Mouse (Mus musculus): ENCODE data around the gene Zcchc2. TPM values are rescaled to one million over a fixed set of nuclear protein-coding genes. Genes with fewer than 3 reads are reported as not detected.

The Zcchc2 gene
- polyA plus RNA-seq, 1 experiment from 2014 or later, result 2.8 TPM

- Histone ChIP-seq H3K4me3 (ENCODE audit: low read depth, low read length) (no peak overlapping the region), H3K9me3 (ENCODE audit: control insufficient read depth, low read length) (no peaks in the 10 kb centered on the region), H3K4me1 (ENCODE audit: control insufficient read depth, insufficient read depth, low read length) (peaks cover under 1% of the 10 kb centered on the region; the same call in 1 of the 2 replicates), H3K27ac (replicated peaks; ENCODE audit: low read depth, low read length) (no peak overlapping the region), H3K9ac (ENCODE audit: low read depth, low read length) (no peak overlapping the region), H3K27me3 (replicated peaks; ENCODE audit: control insufficient read depth, insufficient read depth, low read length) (no peaks in the 10 kb centered on the region), H3K36me3 (ENCODE audit: control insufficient read depth, insufficient read depth, low read length) (no peaks in the 10 kb centered on the region), H3K4me2 (ENCODE audit: low read depth, low read length) (no peak overlapping the region)
- 69% methylated on average over 3 of the region's 3 CpGs for WGBS
- DNase-seq (ENCODE audit: low spot score) (no peak), ATAC-seq (ENCODE audit: low read depth) (no peak)
Measured at GRCm38 (mm10) chr1:106077166-106077565, 87.0 kb downstream of the Zcchc2 start.

Other genes starting within 250 kb of the Zcchc2 start
- 1.7 and 1.8 TPM in 2 replicates for gene Tnfrsf11a, start 209.7 kb upstream of the Zcchc2 start, polyA plus RNA-seq (2014; fragmentation: Nextera tagmentation; extraction: Ambion mirVana)
- 5.1 and 5.2 TPM in 2 replicates for gene Phlpp1, start 181.3 kb downstream of the Zcchc2 start, polyA plus RNA-seq (2014; fragmentation: Nextera tagmentation; extraction: Ambion mirVana)